Mouse (Mus musculus): ENCODE data around the gene Cct8l1.

- TF ChIP-seq GATA1 (IDR thresholded peaks at IDR 0.05; ENCODE audit: borderline replicate concordance, low read length), result no peak
- TF ChIP-seq FLI1 (IDR thresholded peaks at IDR 0.05; ENCODE audit: low read length), result no peak
These were observed 28.7 kb downstream of the Cct8l1 start for GRCm38 (mm10) chr5:25544566-25544965.

Measured in megakaryocyte, embryonic 14.5 days (primary cell).